Mouse (Mus musculus): Measurements from ENCODE around the gene Gjd3. TPM values are rescaled to one million over a fixed set of nuclear protein-coding genes. Genes with fewer than 3 reads are reported as not detected.

Gene Gjd3
- polyA plus RNA-seq, 1 experiment from 2014 or later: not detected

GRCm38 (mm10) chr11:98950484-98950883 is 32.3 kb downstream of the Gjd3 start:
- Histone ChIP-seq H3K4me3 (no peak overlapping the region), H3K9me3 (replicated peaks) (no peaks in the 10 kb centered on the region), H3K36me3 (peaks cover 7% of the 10 kb centered on the region; the same call in 1 of the 2 replicates), H3K4me2 (no peak overlapping the region), H3K4me1 (peaks cover 79% of the 10 kb centered on the region), H3K27ac (no peak overlapping the region), H3K9ac (no peak overlapping the region), H3K27me3 (replicated peaks) (peaks cover 21% of the 10 kb centered on the region)
- ATAC-seq: no peak
- 73% methylated on average over 9 of the region's 9 CpGs for WGBS (ENCODE audit: insufficient replicate concordance)

DNA sequence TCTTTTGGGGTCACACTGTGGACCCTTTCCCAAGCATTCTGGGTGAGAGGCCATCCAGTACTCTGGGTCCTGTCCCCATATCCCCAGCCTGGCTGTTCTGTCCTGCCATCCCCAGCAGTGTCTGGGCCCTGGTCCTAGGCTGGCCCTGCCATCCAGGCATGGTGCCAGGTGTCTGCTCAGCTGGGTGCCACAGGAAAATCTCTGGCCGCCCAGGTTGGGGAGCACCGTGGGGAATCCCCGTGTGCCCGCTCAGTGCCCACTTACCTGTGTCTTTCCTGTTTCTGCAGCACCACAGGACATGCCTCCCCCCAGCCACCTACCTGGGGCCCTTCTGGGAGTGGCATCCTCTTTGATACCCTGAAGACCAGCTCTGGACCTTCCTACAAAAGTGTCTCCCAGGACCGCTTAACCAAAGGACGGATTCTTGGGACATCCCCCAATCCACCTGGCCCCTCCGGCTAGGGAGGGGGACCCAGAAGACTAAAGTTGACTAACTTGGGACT is 32.8 kb downstream of the Gjd3 start:
- Histone ChIP-seq H3K27me3 (replicated peaks) (peaks cover 25% of the 10 kb centered on the region), H3K4me1 (peaks cover 79% of the 10 kb centered on the region), H3K4me2 (no peak overlapping the region), H3K27ac (no peak overlapping the region), H3K4me3 (no peak overlapping the region), H3K9me3 (replicated peaks) (no peaks in the 10 kb centered on the region), H3K36me3 (peaks cover 7% of the 10 kb centered on the region; the same call in 1 of the 2 replicates), H3K9ac (no peak overlapping the region)
- WGBS (ENCODE audit: insufficient replicate concordance): 80% methylated on average over 7 of the region's 7 CpGs
- no peak for ATAC-seq

DNA sequence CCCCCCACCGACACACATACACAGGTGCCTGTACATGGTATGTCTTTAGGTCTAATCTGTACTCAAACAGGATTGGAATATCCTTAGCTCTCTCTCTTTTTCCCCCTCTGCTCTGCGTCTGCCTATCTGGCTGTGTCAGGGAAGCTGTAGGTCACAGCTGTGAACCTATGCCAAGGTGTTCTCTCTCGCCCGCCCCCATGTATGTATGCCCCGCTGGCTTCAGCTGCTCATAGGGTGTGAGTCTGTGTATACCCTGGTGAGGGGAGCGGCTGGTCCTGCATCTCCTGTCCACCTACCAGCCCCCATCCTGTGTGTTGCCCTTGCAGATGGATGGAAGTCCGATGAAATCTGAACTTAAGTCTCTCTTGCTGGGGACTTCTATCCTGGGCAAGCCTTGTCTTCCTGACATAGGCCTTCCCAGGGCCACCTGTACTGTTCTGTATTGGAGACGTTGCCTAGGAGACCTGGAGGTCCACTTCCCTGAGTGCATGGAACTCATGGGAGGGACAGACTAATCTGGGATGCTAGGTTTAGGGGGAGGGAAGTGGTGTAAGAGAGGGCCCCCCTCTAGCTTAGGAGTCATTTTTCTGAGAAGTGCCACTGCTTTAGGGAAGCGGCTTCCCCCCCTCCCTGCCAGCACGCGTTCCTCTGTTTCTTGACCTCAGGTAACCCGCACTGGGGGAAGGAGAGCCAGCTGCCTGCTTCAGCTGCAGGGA is 33.4 kb downstream of the Gjd3 start:
- peaks cover 31% of the 10 kb centered on the region for H3K27me3 ChIP-seq (replicated peaks)
- no peak overlapping the region for H3K9ac ChIP-seq
- no peaks in the 10 kb centered on the region for H3K9me3 ChIP-seq (replicated peaks)
- no peak overlapping the region for H3K27ac ChIP-seq
- H3K4me3 ChIP-seq: no peak overlapping the region
- peaks cover 79% of the 10 kb centered on the region for H3K4me1 ChIP-seq
- ATAC-seq: no peak
- H3K4me2 ChIP-seq: no peak overlapping the region
- 57% methylated on average over 12 of the region's 12 CpGs for WGBS (ENCODE audit: insufficient replicate concordance)
- H3K36me3 ChIP-seq: peaks cover 7% of the 10 kb centered on the region; the same call in 1 of the 2 replicates

DNA sequence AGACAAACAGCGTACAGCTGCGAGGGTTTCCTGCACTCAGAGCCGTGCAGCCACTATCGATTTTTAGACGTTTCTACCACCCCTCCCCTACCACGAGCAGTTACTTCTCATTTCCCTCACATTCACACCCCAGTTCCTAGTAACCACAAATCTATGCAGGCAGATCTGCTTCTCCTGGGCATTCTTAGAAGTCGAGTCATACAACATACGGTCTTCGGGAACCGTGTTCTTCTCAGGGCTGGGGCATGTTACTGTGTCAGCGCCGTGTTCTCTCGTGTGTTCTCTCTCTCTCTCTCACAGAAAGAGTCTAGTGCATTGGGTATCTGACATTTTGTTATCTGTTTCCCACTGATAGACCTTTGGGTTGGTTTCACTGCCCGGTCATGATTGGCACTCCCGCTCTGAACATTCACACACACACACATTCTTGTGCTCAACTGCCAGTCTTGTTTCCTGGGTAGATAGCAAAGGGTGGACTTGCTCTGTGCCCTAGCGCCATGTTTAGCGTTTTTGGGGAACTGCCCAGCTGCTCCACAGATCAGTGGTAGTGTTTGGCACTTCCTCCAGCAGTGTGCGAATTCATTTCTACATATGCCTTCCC is 34.7 kb downstream of the Gjd3 start:
- peaks cover 7% of the 10 kb centered on the region; the same call in 1 of the 2 replicates for H3K36me3 ChIP-seq
- peak overlapping the region; percentile 6; the same call in 1 of the 2 replicates for H3K9ac ChIP-seq
- peak overlapping the region; percentile 38; the same call in 1 of the 2 replicates for H3K27ac ChIP-seq
- 10% methylated on average over 18 of the region's 18 CpGs for WGBS (ENCODE audit: insufficient replicate concordance)
- peaks cover 32% of the 10 kb centered on the region for H3K27me3 ChIP-seq (replicated peaks)
- H3K4me1 ChIP-seq: peaks cover 79% of the 10 kb centered on the region
- H3K4me3 ChIP-seq: no peak overlapping the region
- no peaks in the 10 kb centered on the region for H3K9me3 ChIP-seq (replicated peaks)
- peak; percentile 18 for ATAC-seq
- H3K4me2 ChIP-seq: peak overlapping the region; percentile 20

DNA sequence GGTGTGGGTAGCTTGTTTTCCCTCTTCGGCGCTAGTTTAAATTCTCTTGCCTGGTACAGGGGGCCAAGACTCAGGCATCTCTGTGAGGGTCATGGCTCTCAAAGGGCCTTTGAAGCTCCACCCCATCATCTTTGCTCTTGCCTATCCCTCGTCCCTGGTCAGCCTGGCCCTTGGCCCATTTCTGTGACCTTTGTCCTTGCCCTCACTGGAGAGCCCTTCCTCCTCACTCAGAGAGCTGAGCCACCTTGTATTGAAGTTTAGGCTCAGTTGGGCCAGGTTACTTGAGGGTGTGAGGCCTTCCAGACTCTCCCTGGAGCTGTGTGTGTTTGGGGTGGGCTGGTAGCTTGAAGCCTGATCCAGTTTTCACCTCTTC is 37.2 kb downstream of the Gjd3 start:
- Histone ChIP-seq H3K9me3 (replicated peaks) (no peaks in the 10 kb centered on the region), H3K4me2 (no peak overlapping the region), H3K9ac (no peak overlapping the region), H3K27ac (peak overlapping the region; percentile 28; the same call in 1 of the 2 replicates), H3K36me3 (peaks cover 1% of the 10 kb centered on the region; the same call in 1 of the 2 replicates), H3K27me3 (replicated peaks) (peaks cover 35% of the 10 kb centered on the region), H3K4me3 (no peak overlapping the region), H3K4me1 (peaks cover 86% of the 10 kb centered on the region)
- no peak for ATAC-seq
- 35% methylated on average over 1 of the region's 3 CpGs for WGBS (ENCODE audit: insufficient replicate concordance)

DNA sequence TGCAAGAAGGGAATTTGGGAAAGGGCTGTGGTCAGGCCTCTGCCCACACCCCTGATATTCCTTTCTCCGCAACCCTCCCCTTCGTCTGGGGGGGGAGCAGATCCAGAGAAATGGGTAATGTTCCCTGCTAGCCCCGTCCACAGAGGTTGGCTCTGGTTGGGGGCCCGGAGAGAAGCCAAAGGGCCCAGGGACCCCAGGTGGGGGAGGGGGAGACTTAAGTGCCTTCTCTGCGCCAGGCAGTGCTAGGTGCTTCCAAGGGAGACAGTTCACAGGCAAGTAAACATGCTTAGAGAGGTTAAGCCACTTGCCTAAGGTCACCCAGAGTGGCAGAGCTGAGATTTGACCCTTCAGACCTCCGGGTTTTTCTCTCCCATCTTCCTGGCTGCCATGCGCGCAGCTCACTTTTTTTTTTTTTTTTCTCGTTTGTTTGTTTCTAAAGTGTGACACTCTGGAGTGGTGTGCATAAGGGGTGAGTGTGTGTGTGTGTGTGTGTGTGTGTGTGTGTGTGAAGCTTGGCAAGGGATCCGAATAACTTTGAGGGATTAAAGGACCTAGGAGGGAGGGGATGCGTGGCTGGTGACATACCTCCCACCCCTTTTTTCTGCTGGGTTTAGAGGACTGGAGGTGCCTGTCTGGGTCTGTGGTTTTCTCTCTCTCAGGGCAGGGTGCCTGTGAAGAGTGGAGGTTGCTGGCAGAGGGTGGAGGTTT is 37.8 kb downstream of the Gjd3 start:
- 46% methylated on average over 11 of the region's 11 CpGs for WGBS (ENCODE audit: insufficient replicate concordance)
- Histone ChIP-seq H3K4me1 (peaks cover 91% of the 10 kb centered on the region), H3K27me3 (replicated peaks) (peaks cover 36% of the 10 kb centered on the region), H3K4me2 (peak overlapping the region; percentile 94), H3K27ac (peak overlapping the region; percentile 43; the same call in 1 of the 2 replicates), H3K36me3 (no peaks in the 10 kb centered on the region), H3K9ac (no peak overlapping the region), H3K4me3 (no peak overlapping the region), H3K9me3 (replicated peaks) (no peaks in the 10 kb centered on the region)
- no peak for ATAC-seq

DNA sequence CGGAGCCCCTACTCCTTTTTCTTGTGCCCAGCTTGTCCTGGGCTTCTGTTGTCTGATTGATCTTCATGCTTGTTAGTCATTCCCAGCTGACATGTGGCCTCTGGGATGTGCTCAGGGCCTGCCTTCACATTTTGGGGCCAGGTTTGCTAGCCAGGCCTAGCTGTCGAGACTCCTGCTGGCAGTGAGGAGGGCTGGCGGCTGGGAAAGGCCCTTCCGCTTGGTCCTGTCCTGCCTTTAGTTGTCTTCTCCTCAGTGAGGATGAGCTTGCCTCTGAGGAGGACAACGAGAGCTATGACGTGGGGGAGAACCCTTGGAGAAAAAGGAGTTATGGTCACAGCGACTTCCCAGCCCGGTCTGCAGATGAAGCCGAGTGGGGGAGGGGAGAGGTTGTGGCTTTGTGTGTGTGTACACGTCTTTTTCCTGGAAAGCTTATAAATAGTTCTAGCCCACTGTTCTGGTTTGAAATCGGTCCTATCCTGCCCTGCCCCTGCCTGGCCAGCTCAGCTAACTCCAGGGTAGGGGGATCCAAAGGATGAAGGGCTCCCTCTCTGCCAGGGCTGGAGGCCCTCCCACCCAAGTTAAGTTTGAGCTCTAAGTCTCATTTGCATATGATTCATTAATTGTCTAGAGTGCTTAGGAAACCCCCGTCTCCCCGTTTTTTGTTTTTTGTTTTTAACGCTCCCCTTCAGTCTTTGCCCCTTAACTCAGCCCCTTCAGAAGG is 38.9 kb downstream of the Gjd3 start:
- H3K9ac ChIP-seq: peak overlapping the region; percentile 12; the same call in 1 of the 2 replicates
- WGBS (ENCODE audit: insufficient replicate concordance): 26% methylated on average over 14 of the region's 14 CpGs
- H3K9me3 ChIP-seq (replicated peaks): no peaks in the 10 kb centered on the region
- H3K4me3 ChIP-seq: no peak overlapping the region
- H3K27me3 ChIP-seq (replicated peaks): peaks cover 40% of the 10 kb centered on the region
- H3K36me3 ChIP-seq: no peaks in the 10 kb centered on the region
- H3K27ac ChIP-seq: peak overlapping the region; percentile 43
- H3K4me2 ChIP-seq: peak overlapping the region; percentile 94
- ATAC-seq: no peak
- H3K4me1 ChIP-seq: peaks cover 94% of the 10 kb centered on the region

GRCm38 (mm10) chr11:98942923-98943641 is 39.7 kb downstream of the Gjd3 start:
- ATAC-seq: no peak

GRCm38 (mm10) chr11:98942555-98942922 is 40.3 kb downstream of the Gjd3 start:
- H3K9ac ChIP-seq: peak overlapping the region; percentile 29; the same call in 1 of the 2 replicates
- peaks cover 54% of the 10 kb centered on the region for H3K27me3 ChIP-seq (replicated peaks)
- peak overlapping the region; percentile 49 for H3K4me3 ChIP-seq
- peak overlapping the region; percentile 94 for H3K4me2 ChIP-seq
- no peaks in the 10 kb centered on the region for H3K36me3 ChIP-seq
- peak overlapping the region; percentile 61 for H3K27ac ChIP-seq
- H3K9me3 ChIP-seq (replicated peaks): no peaks in the 10 kb centered on the region
- peaks cover 94% of the 10 kb centered on the region for H3K4me1 ChIP-seq
- no peak for ATAC-seq
- WGBS (ENCODE audit: insufficient replicate concordance): 29% methylated on average over 3 of the region's 3 CpGs

More at GRCm38 (mm10) chr11:98942923-98943641, 39.7 kb downstream of the Gjd3 start:
- WGBS (ENCODE audit: insufficient replicate concordance): 63% methylated on average over 8 of the region's 8 CpGs
- peak overlapping the region; percentile 61 for H3K27ac ChIP-seq
- H3K36me3 ChIP-seq: no peaks in the 10 kb centered on the region
- peak overlapping the region; percentile 29; the same call in 1 of the 2 replicates for H3K9ac ChIP-seq
- peaks cover 48% of the 10 kb centered on the region for H3K27me3 ChIP-seq (replicated peaks)
- peaks cover 94% of the 10 kb centered on the region for H3K4me1 ChIP-seq
- peak overlapping the region; percentile 94 for H3K4me2 ChIP-seq
- H3K9me3 ChIP-seq (replicated peaks): no peaks in the 10 kb centered on the region
- H3K4me3 ChIP-seq: no peak overlapping the region

- H3K4me2 ChIP-seq: peak overlapping the region; percentile 94
- peak overlapping the region; percentile 61 for H3K27ac ChIP-seq
- peaks cover 94% of the 10 kb centered on the region for H3K4me1 ChIP-seq
- H3K9ac ChIP-seq: peak overlapping the region; percentile 39
- peak; percentile 33; the same call in 1 of the 2 replicates for ATAC-seq
- no peaks in the 10 kb centered on the region for H3K9me3 ChIP-seq (replicated peaks)
- no peaks in the 10 kb centered on the region for H3K36me3 ChIP-seq
- peak overlapping the region; percentile 49 for H3K4me3 ChIP-seq
- WGBS (ENCODE audit: insufficient replicate concordance): 5% methylated on average over 15 of the region's 15 CpGs
- H3K27me3 ChIP-seq (replicated peaks): peaks cover 59% of the 10 kb centered on the region
Measured at GRCm38 (mm10) chr11:98941826-98942550, 40.8 kb downstream of the Gjd3 start.
